Mouse (Mus musculus): ENCODE data around the gene Zfp710. TPM values are rescaled to one million over a fixed set of nuclear protein-coding genes. Genes with fewer than 3 reads are reported as not detected.
"Not testable (repeated sequence)": the region's sequence is repeated elsewhere in the genome, so short reads cannot be mapped to it uniquely, and the experiment has no call there.

Gene Zfp710
- 10 to 100 TPM; 14.1 to 15.5 TPM for total RNA-seq (2021)
- long read RNA-seq, experiment 1, partial matches to known transcripts = 0 of 6 reads
- long read RNA-seq, experiment 1, other reads (novel, unspliced or antisense) = 5 of 6 reads
- long read RNA-seq, experiment 2, partial matches to known transcripts = 0 of 4 reads
- long read RNA-seq, experiment 2, other reads (novel, unspliced or antisense) = 3 of 4 reads

- intact Hi-C loops (cut with DNase I; ENCODE audit: low total_unique reads) = loop anchor here (5.0 to 10.0 kb wide), 2 partner anchors 48 to 200 kb away; no protein-coding TSS in a partner anchor
- peak; percentile 90 for DNase-seq
These were observed at the start of gene Zfp710 for GRCm38 (mm10) chr7:80024521-80025390. TSS of gene Zfp710 (plus strand) at chr7:80024814.

- intact Hi-C loops (cut with DNase I; ENCODE audit: low total_unique reads) = no loop called here
- DNase-seq = no peak
These were observed 49.3 kb upstream of the Zfp710 start for GRCm38 (mm10) chr7:79975316-79975715.

GRCm38 (mm10) chr7:79986717-79987116 lies 37.9 kb upstream of the Zfp710 start:
- DNase-seq = no peak
- intact Hi-C loops (cut with DNase I; ENCODE audit: low total_unique reads) = no loop called here

GRCm38 (mm10) chr7:79987745-79988144 lies 36.9 kb upstream of the Zfp710 start:
- intact Hi-C loops (cut with DNase I; ENCODE audit: low total_unique reads) = no loop called here

GRCm38 (mm10) chr7:79988466-79988865 lies 36.1 kb upstream of the Zfp710 start:
- DNase-seq; intact Hi-C loops (cut with DNase I; ENCODE audit: low total_unique reads): not testable (repeated sequence)

More at GRCm38 (mm10) chr7:79987745-79988144, 36.9 kb upstream of the Zfp710 start:
- no peak for DNase-seq

- intact Hi-C loops (cut with DNase I; ENCODE audit: low total_unique reads) = no loop called here
- peak; percentile 64 for DNase-seq
These were observed 30.1 kb upstream of the Zfp710 start for GRCm38 (mm10) chr7:79994476-79994875.

- DNase-seq = no peak
- intact Hi-C loops (cut with DNase I; ENCODE audit: low total_unique reads) = no loop called here
These were observed 26.9 kb upstream of the Zfp710 start for GRCm38 (mm10) chr7:79997761-79998160.

- no peak for DNase-seq
- intact Hi-C loops (cut with DNase I; ENCODE audit: low total_unique reads) = no loop called here
These were observed 22.1 kb upstream of the Zfp710 start for GRCm38 (mm10) chr7:80002353-80003055.

- DNase-seq = no peak
- intact Hi-C loops (cut with DNase I; ENCODE audit: low total_unique reads) = no loop called here
These were observed 19.6 kb upstream of the Zfp710 start for GRCm38 (mm10) chr7:80004776-80005554.

- no peak for DNase-seq
- intact Hi-C loops (cut with DNase I; ENCODE audit: low total_unique reads) = no loop called here
These were observed 13.9 kb upstream of the Zfp710 start for GRCm38 (mm10) chr7:80010680-80011079.

- no peak for DNase-seq
- intact Hi-C loops (cut with DNase I; ENCODE audit: low total_unique reads) = no loop called here
These were observed 13.1 kb upstream of the Zfp710 start for GRCm38 (mm10) chr7:80011470-80011869.

- DNase-seq = peak; percentile 35
- intact Hi-C loops (cut with DNase I; ENCODE audit: low total_unique reads) = no loop called here
These were observed 10.6 kb upstream of the Zfp710 start for GRCm38 (mm10) chr7:80013884-80014550.

GRCm38 (mm10) chr7:80014826-80015755 lies 9.5 kb upstream of the Zfp710 start:
- DNase-seq = no peak
- intact Hi-C loops (cut with DNase I; ENCODE audit: low total_unique reads) = no loop called here

- intact Hi-C loops (cut with DNase I; ENCODE audit: low total_unique reads) = no loop called here
These were observed 5.8 kb upstream of the Zfp710 start for GRCm38 (mm10) chr7:80018506-80019452.

GRCm38 (mm10) chr7:80023621-80024435 lies 786 bp upstream of the Zfp710 start:
- intact Hi-C loops (cut with DNase I; ENCODE audit: low total_unique reads) = loop anchor here (10.0 kb wide), 1 partner anchor 201 kb away; no protein-coding TSS in a partner anchor
- DNase-seq = no peak

More at GRCm38 (mm10) chr7:80018506-80019452, 5.8 kb upstream of the Zfp710 start:
- DNase-seq = no peak

All from gastrocnemius, postnatal 14 days (tissue).